Mouse (Mus musculus) neural tube, embryonic 15.5 days (tissue): ENCODE data around the gene Lmod3. TPM values are rescaled to one million over a fixed set of nuclear protein-coding genes. Genes with fewer than 3 reads are reported as not detected.

Experiments used
- ATAC-seq: fragments of 200-750 bp; cut with Nextera tagmentation; 2 replicates; pipeline ENCODE4 v1.8.0; 2017; ENCODE audit warnings: mild to moderate bottlenecking, moderate TSS enrichment, moderate library complexity; ENCODE audit not compliant: low FRiP score
- H3K27ac ChIP-seq: fragments of 300-500 bp; sonication (generic); replicated peaks from 2 replicates; pipeline ENCODE4 v1.5.1; 2015; ENCODE audit warnings: mild to moderate bottlenecking, inconsistent platforms
- H3K27me3 ChIP-seq: fragments of 300-500 bp; sonication (generic); replicated peaks from 2 replicates; pipeline ENCODE4 v1.6.1; 2015; ENCODE audit warnings: inconsistent platforms
- H3K36me3 ChIP-seq: fragments of 300-500 bp; sonication (generic); 2 replicates; pipeline ENCODE4 v1.6.1; 2015; ENCODE audit warnings: inconsistent platforms
- H3K4me1 ChIP-seq: fragments of 300-500 bp; sonication (generic); 2 replicates; pipeline ENCODE4 v1.6.1; 2015; ENCODE audit warnings: inconsistent platforms
- H3K4me2 ChIP-seq: fragments of 300-500 bp; sonication (generic); 2 replicates; pipeline ENCODE4 v1.6.1; 2015; ENCODE audit warnings: inconsistent platforms, mild to moderate bottlenecking, moderate library complexity
- H3K4me3 ChIP-seq: fragments of 300-500 bp; sonication (generic); replicated peaks from 2 replicates; pipeline ENCODE4 v1.5.1; 2015; ENCODE audit warnings: mild to moderate bottlenecking, inconsistent platforms
- H3K9ac ChIP-seq: fragments of 300-500 bp; sonication (generic); replicated peaks from 2 replicates; pipeline ENCODE4 v1.6.1; 2015; ENCODE audit warnings: mild to moderate bottlenecking, inconsistent platforms
- H3K9me3 ChIP-seq: fragments of 300-500 bp; sonication (generic); replicated peaks from 2 replicates; pipeline ENCODE4 v1.6.1; 2016; ENCODE audit warnings: inconsistent platforms
- WGBS: fragments of 180-500 bp; shearing (Covaris S2); methylation state at CpG from one replicate; pipeline ENCODE4 v1.1.7; 2015; ENCODE audit warnings: mixed read lengths; 5-methylcytosine and 5-hydroxymethylcytosine counted together
- polyA plus RNA-seq: library from polyadenylated mRNA; unstranded; fragments of >200 nt; fragmentation: Nextera tagmentation; extraction: Ambion mirVana; gene quantifications from 2 replicates; pipeline ENCODE4 v1.2.1, GENCODE M21; 2015

Gene Lmod3
- polyA plus RNA-seq, 1 experiment from 2014 or later, result 0.61 TPM

GRCm38 (mm10) chr6:97222931-97223467 is 29.6 kb downstream of the Lmod3 start:
- no peak overlapping the region for H3K27ac ChIP-seq
- no peak for ATAC-seq
- WGBS, result 79% methylated on average over 5 of the region's 5 CpGs
- no peak overlapping the region for H3K4me2 ChIP-seq
- no peak overlapping the region for H3K4me3 ChIP-seq
- H3K27me3 ChIP-seq, result no peaks in the 10 kb centered on the region
- H3K4me1 ChIP-seq, result peaks cover 16% of the 10 kb centered on the region
- no peaks in the 10 kb centered on the region for H3K9me3 ChIP-seq
- H3K9ac ChIP-seq, result no peak overlapping the region
- H3K36me3 ChIP-seq, result 0 out of 2 replicates have a peak, but pooled peaks cover 4% of the 10 kb centered on the region

DNA sequence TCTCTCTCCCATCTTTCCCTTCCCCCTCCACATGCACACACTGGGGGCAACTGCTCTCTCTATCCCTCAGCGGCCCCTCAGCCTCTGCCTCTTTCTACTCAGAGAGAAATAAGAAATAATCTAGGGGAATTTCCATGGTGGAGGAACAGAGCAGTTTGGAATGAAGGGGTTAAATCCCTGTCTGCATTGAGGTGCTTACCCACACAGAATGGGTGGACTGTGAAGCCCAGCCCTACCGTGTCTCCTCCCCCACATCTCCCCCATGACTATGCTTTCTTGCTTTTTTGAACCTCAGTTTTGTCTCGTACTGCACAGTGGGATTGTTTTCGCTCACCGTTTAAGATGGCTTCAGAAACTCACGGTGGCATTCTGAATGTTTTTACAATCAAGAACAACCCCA is 30.2 kb downstream of the Lmod3 start:
- Histone ChIP-seq H3K9ac (no peak overlapping the region), H3K27ac (no peak overlapping the region), H3K9me3 (no peaks in the 10 kb centered on the region), H3K4me3 (no peak overlapping the region), H3K4me1 (peaks cover 16% of the 10 kb centered on the region), H3K36me3 (0 out of 2 replicates have a peak, but pooled peaks cover 3% of the 10 kb centered on the region), H3K4me2 (no peak overlapping the region), H3K27me3 (no peaks in the 10 kb centered on the region)
- WGBS, result 54% methylated on average over 6 of the region's 6 CpGs
- ATAC-seq, result no peak

- H3K4me3 ChIP-seq, result no peak overlapping the region
- H3K27me3 ChIP-seq, result no peaks in the 10 kb centered on the region
- H3K9ac ChIP-seq, result no peak overlapping the region
- ATAC-seq, result no peak
- WGBS, result 68% methylated on average over 15 of the region's 15 CpGs
- no peak overlapping the region for H3K4me2 ChIP-seq
- no peaks in the 10 kb centered on the region for H3K9me3 ChIP-seq
- no peaks in the 10 kb centered on the region for H3K36me3 ChIP-seq
- 0 out of 2 replicates have a peak overlapping the region, but pooled peaks have one; percentile 11 for H3K27ac ChIP-seq
- H3K4me1 ChIP-seq, result peaks cover 16% of the 10 kb centered on the region
These were observed 31.1 kb downstream of the Lmod3 start for GRCm38 (mm10) chr6:97221205-97222025.

DNA sequence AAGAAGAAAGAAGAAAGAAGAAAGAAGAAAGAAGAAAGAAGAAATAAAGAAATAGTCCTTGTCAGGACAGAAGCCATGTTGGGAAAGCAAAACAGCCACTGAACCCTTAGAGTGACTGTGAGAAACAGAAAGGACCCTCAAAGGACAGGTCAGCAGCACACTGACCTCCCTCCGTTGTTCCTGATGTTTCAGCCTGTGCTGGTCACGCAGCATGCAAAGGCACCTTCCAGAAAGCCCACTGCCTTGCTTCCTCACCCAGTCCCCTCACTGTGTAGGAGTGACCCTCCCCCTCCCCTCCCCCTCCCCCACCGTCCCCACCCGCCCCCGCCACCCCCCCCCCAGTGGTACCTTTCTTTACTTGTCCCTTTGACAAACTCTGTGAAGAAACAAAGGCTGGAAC is 31.9 kb downstream of the Lmod3 start:
- H3K27me3 ChIP-seq, result no peaks in the 10 kb centered on the region
- H3K27ac ChIP-seq, result no peak overlapping the region
- no peak overlapping the region for H3K4me3 ChIP-seq
- no peak overlapping the region for H3K4me2 ChIP-seq
- H3K36me3 ChIP-seq, result 0 out of 2 replicates have a peak, but pooled peaks cover under 1% of the 10 kb centered on the region
- no peak overlapping the region for H3K9ac ChIP-seq
- H3K9me3 ChIP-seq, result no peaks in the 10 kb centered on the region
- whole genome bisulfite sequencing, result 70% methylated on average over 3 of the region's 5 CpGs
- ATAC-seq, result no peak
- peaks cover 10% of the 10 kb centered on the region for H3K4me1 ChIP-seq

DNA sequence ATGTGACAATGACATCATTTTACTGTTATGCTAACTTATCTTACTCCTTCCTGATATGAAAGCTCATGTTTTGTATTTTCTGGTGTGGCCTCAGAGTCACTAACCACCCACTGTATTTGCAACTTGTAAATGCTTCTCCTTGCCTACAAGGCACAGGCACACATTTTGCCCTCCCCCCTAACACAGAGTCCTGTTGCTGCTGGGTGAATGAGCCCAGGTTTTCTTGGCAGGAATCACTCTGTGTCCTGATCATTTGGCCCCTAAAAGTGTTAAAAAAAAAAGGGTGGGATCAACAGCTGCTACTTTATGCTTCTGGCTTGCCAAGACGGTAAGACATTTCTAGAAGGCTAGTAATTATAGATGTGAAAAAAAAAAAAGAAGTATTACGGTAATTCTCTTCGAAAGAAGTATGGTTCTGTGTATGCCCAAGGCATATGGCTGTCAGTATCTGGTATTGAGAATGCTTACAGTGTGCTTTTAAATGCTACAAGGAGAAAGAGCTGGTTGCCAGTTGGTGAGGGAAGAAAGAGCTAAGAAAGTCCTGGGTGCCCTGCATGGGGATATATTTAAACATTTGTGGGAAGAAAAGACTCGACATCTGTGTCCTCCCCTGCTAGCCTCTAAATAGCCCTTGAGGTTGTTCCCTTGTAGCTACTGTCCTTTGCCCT is 36.3 kb downstream of the Lmod3 start:
- no peak for ATAC-seq
- no peaks in the 10 kb centered on the region for H3K9me3 ChIP-seq
- H3K4me1 ChIP-seq, result peaks cover 23% of the 10 kb centered on the region
- WGBS, result 70% methylated on average over 4 of the region's 4 CpGs
- no peak overlapping the region for H3K27ac ChIP-seq
- H3K36me3 ChIP-seq, result peaks cover 4% of the 10 kb centered on the region; the same call in 1 of the 2 replicates
- no peak overlapping the region for H3K9ac ChIP-seq
- H3K27me3 ChIP-seq, result no peaks in the 10 kb centered on the region
- H3K4me2 ChIP-seq, result no peak overlapping the region
- no peak overlapping the region for H3K4me3 ChIP-seq

GRCm38 (mm10) chr6:97211981-97212380 is 40.6 kb downstream of the Lmod3 start:
- no peak for ATAC-seq
- 64% methylated on average over 12 of the region's 12 CpGs for WGBS
- Histone ChIP-seq H3K36me3 (peaks cover 4% of the 10 kb centered on the region; the same call in 1 of the 2 replicates), H3K9me3 (no peaks in the 10 kb centered on the region), H3K4me3 (peak overlapping the region; percentile 63), H3K27me3 (no peaks in the 10 kb centered on the region), H3K4me1 (peaks cover 23% of the 10 kb centered on the region), H3K9ac (peak overlapping the region; percentile 30; the same call in 1 of the 2 replicates), H3K4me2 (peak overlapping the region; percentile 75), H3K27ac (no peak overlapping the region)

GRCm38 (mm10) chr6:97210962-97211601 is 41.5 kb downstream of the Lmod3 start:
- ATAC-seq, result peak; percentile 62
- Histone ChIP-seq H3K36me3 (peaks cover 4% of the 10 kb centered on the region; the same call in 1 of the 2 replicates), H3K27ac (peak overlapping the region; percentile 78), H3K27me3 (no peaks in the 10 kb centered on the region), H3K9ac (peak overlapping the region; percentile 77), H3K4me1 (peaks cover 23% of the 10 kb centered on the region), H3K9me3 (no peaks in the 10 kb centered on the region), H3K4me3 (peak overlapping the region; percentile 63), H3K4me2 (peak overlapping the region; percentile 75)
- under 1% methylated on average over 22 of the region's 22 CpGs for WGBS

DNA sequence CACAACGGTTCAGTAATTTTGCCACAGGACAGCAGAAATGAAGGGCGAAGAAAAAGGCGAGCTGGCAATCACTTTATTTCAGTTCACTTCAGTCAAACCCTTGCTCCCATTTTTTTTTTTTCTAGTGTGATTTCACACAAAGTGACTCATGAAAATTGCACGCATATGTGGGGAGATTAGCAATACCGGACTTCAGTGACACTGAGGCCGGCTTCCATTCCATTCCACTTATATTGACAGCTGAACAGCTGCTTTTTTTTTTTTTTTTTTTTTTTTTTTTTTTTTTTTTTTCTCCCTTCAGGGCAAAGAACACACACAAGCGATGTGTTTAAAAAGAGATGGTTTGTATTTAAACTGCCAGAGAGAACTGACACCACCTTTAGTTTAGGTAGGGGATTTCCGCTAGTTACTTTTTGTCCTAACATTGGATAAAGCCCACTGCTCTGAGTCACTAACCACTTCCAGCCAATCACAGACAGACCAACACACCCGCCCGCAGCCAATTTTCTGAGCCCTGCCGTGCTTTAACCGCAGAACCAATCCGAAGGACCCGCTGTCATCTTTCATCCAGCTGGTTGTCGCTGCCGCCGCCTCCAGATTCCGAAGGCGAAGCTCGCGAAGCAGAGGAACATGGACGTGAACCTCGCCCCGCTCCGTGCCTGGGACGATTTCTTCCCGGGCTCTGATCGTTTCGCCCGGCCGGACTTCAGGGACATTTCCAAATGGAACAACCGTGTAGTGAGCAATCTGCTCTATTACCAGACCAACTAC is 42.2 kb downstream of the Lmod3 start, which contains the start of gene Arl6ip5:
Gene Arl6ip5, plus strand, starts transcription at position 499 of the 771 bp plus-strand sequence.
- H3K4me1 ChIP-seq, result peaks cover 23% of the 10 kb centered on the region
- WGBS, result 13% methylated on average over 32 of the region's 32 CpGs
- peak within 1 kb of the TSS; percentile 77 for H3K9ac ChIP-seq
- ATAC-seq, result peak; percentile 76
- peak within 1 kb of the TSS; percentile 63 for H3K4me3 ChIP-seq
- H3K27me3 ChIP-seq, result no peaks in the 10 kb centered on the region
- peak within 1 kb of the TSS; percentile 75 for H3K4me2 ChIP-seq
- H3K9me3 ChIP-seq, result no peaks in the 10 kb centered on the region
- peak within 1 kb of the TSS; percentile 78 for H3K27ac ChIP-seq
- peaks cover 2% of the 10 kb centered on the region; the same call in 1 of the 2 replicates for H3K36me3 ChIP-seq

DNA sequence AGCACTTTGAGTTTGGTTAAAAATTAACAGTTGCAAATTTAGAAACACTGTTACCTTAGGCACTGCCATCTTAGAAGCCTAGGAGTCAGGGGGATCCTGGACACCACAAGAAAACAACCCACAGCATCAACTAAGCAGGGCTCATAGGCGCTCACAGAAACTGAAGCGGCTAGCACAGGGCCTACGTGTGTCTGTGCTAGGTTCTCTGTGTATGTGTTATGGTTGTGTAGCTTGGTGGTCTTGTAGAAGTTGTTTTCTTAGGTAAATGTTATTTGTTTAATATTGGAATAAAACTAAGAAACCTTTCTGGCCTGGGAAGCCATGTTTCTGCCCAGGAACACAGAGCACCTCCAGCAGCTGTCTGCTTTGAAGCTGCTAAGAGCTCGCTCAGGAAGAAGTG is 42.8 kb downstream of the Lmod3 start:
- no peaks in the 10 kb centered on the region for H3K27me3 ChIP-seq
- no peak overlapping the region for H3K27ac ChIP-seq
- ATAC-seq, result no peak
- H3K36me3 ChIP-seq, result peaks cover 2% of the 10 kb centered on the region; the same call in 1 of the 2 replicates
- H3K9me3 ChIP-seq, result no peaks in the 10 kb centered on the region
- 93% methylated on average over 4 of the region's 4 CpGs for WGBS
- H3K4me2 ChIP-seq, result no peak overlapping the region
- no peak overlapping the region for H3K9ac ChIP-seq
- no peak overlapping the region for H3K4me3 ChIP-seq
- peaks cover 23% of the 10 kb centered on the region for H3K4me1 ChIP-seq

DNA sequence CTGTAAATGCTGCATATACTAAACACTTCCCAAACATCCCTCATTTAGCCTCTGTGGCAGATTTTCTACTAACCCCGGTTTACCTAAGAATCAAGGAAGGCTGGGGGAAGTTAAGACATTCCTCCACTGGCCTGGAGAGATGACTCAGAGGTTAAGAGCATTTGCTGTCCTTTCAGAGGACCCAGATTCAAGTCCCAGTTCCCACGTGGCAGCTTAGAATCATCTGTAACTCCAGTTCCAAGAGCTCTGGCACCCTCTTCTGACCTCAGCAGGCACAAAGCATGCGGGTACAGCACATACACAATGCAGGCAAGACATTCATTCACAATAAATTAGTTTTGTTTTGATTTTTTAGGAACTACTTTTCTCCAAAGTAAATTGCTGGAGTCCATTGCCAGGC is 43.4 kb downstream of the Lmod3 start:
- WGBS, result 61% methylated on average over 3 of the region's 3 CpGs

GRCm38 (mm10) chr6:97208406-97208805 is 44.2 kb downstream of the Lmod3 start:
- 48% methylated on average over 3 of the region's 3 CpGs for WGBS
- ATAC-seq, result no peak
- H3K9ac ChIP-seq, result no peak overlapping the region
- no peak overlapping the region for H3K4me2 ChIP-seq
- H3K27me3 ChIP-seq, result no peaks in the 10 kb centered on the region
- no peaks in the 10 kb centered on the region for H3K9me3 ChIP-seq
- H3K4me1 ChIP-seq, result peaks cover 29% of the 10 kb centered on the region
- no peak overlapping the region for H3K4me3 ChIP-seq
- no peak overlapping the region for H3K27ac ChIP-seq
- H3K36me3 ChIP-seq, result no peaks in the 10 kb centered on the region

More for the DNA sequence above, 43.4 kb downstream of the Lmod3 start:
- no peak overlapping the region for H3K4me2 ChIP-seq
- H3K27me3 ChIP-seq, result no peaks in the 10 kb centered on the region
- no peak for ATAC-seq
- H3K4me3 ChIP-seq, result no peak overlapping the region
- peaks cover 28% of the 10 kb centered on the region for H3K4me1 ChIP-seq
- H3K9ac ChIP-seq, result no peak overlapping the region
- H3K36me3 ChIP-seq, result no peaks in the 10 kb centered on the region
- H3K9me3 ChIP-seq, result no peaks in the 10 kb centered on the region
- no peak overlapping the region for H3K27ac ChIP-seq
